Mouse (Mus musculus) limb, embryonic 10.5 days (tissue): ENCODE measurements around the gene Kazn. TPM values are rescaled to one million over a fixed set of nuclear protein-coding genes. Genes with fewer than 3 reads are reported as not detected.
A peak's percentile ranks its signal among the peaks of the same experiment; 100 is the strongest.

ENCODE experiments used
- DNase-seq: peaks from one replicate; pipeline ENCODE4 v3.0.0-alpha.2; 2017; ENCODE audit warnings: low spot score
- H3K27ac ChIP-seq: fragments of 300-500 bp; sonication (generic); 2 replicates; pipeline ENCODE4 v1.5.1; 2016; ENCODE audit warnings: mild to moderate bottlenecking
- H3K27me3 ChIP-seq: fragments of 300-500 bp; sonication (generic); 2 replicates; pipeline ENCODE4 v1.6.1; 2016; ENCODE audit warnings: low read depth, mild to moderate bottlenecking; ENCODE audit not compliant: poor library complexity, severe bottlenecking
- H3K36me3 ChIP-seq: fragments of 300-500 bp; sonication (generic); 2 replicates; pipeline ENCODE4 v1.6.1; 2016; ENCODE audit warnings: mild to moderate bottlenecking, moderate library complexity
- H3K4me1 ChIP-seq: fragments of 300-500 bp; sonication (generic); 2 replicates; pipeline ENCODE4 v1.6.1; 2016
- H3K4me3 ChIP-seq: fragments of 300-500 bp; sonication (generic); 2 replicates; pipeline ENCODE4 v1.5.1; 2016; ENCODE audit warnings: mild to moderate bottlenecking, moderate library complexity
- H3K9me3 ChIP-seq: fragments of 300-500 bp; sonication (generic); replicated peaks from 2 replicates; pipeline ENCODE4 v1.6.1; 2016; ENCODE audit warnings: mild to moderate bottlenecking
- WGBS: fragments of 180-500 bp; shearing (Covaris S2); methylation state at CpG from one replicate; pipeline ENCODE4 v1.1.7; 2016; 5-methylcytosine and 5-hydroxymethylcytosine counted together
- polyA plus RNA-seq: library from polyadenylated mRNA; unstranded; fragments of >200 nt; fragmentation: Nextera tagmentation; extraction: Ambion mirVana; gene quantifications from 2 replicates; pipeline ENCODE4 v1.2.1, GENCODE M21; 2016

Gene Kazn
- polyA plus RNA-seq, 1 experiment from 2014 or later = 9.3 TPM

DNA sequence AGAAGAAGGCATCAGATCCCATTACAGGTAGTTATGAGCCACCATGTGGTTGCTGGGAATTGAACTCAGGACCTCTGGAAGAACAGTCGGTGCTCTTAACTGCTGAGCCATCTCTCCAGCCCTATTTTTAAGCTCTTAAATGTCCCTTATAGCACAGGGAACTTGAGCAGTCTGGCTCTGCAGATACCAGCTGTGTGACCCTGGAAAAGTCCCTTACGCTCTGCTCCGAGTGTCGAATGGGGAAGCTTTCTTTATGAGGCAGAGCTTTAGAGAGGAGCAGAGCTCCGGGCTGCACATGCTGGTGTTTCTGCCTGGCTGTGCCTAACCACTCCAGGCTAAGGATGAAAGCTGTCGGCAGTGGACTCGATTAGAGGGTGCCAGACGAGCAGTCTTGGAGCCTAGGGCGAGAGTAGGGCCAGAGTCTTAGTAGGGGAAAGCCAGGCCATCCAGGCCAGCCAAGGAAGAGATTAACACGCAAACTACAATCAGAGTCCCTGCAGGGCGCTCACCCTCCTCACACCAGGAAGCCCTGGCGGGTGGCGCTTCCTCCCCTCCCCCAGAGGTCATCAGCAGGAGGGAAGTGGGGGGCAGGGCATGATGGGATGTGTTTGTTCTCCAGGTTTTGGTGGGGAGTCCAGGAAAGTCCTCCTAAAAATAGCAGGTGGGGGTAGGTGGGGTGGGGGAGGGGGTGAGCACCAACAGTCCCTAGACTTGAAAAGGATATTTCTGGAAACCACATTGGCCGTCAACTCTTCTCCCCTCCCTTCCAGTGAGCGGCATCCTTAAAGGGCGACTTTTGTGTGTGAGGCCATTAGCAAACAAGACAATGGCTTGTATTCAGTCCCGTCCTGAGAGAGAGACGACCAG lies 73.1 kb downstream of the Kazn start:
- Histone ChIP-seq H3K27me3 (no peaks in the 10 kb centered on the region), H3K9me3 (0 out of 2 replicates have a peak, but pooled peaks cover 2% of the 10 kb centered on the region), H3K27ac (peak overlapping the region; percentile 71), H3K36me3 (peaks cover 17% of the 10 kb centered on the region), H3K4me1 (peaks cover 33% of the 10 kb centered on the region), H3K4me3 (0 out of 2 replicates have a peak overlapping the region, but pooled peaks have one; percentile 13)
- no peak for DNase-seq
- WGBS = 9% methylated on average over 18 of the region's 18 CpGs

DNA sequence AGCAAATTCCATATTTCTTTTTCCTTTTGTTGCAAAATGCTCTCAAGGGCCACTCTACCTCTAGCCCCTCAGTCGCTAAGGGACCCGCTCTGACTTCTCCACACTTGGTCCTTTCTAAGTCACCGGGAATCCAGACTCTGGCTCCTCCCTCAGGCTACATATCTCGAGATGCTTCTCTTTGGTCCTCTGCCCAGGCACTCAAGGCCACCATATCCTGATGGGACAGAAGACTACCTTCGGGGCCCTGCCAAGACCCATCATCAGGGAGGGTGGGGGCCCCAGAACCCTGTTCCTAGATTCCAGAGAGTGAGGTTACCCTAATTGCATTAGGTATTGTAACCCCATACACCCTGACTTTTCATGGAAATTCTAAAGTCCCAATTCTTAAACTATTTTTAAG lies 73.8 kb downstream of the Kazn start:
- Histone ChIP-seq H3K9me3 (0 out of 2 replicates have a peak, but pooled peaks cover 2% of the 10 kb centered on the region), H3K4me3 (no peak overlapping the region), H3K36me3 (peaks cover 17% of the 10 kb centered on the region), H3K27ac (no peak overlapping the region), H3K27me3 (no peaks in the 10 kb centered on the region), H3K4me1 (peaks cover 33% of the 10 kb centered on the region)
- no peak for DNase-seq
- 49% methylated on average over 5 of the region's 5 CpGs for WGBS

DNA sequence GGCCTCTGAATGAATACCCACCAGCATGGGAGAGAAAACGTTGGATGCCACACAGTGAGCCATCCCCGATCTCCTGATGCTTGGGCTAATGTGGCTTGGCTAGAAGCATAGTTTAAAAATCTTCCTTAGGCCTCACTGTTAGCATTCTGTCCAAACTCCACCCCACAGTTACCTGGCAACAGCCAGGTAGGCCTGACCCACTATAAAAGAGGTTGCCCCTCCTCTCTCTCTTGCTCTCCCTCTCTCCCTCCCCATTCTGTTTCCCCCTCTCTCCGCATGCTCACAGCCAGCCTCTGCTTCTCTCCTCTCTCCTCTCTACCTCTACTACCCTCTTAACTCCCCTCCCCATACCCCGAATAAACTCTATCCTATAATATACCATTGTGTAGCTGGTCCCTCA lies 74.8 kb downstream of the Kazn start:
- Histone ChIP-seq H3K27ac (no peak overlapping the region), H3K27me3 (no peaks in the 10 kb centered on the region), H3K4me3 (no peak overlapping the region), H3K36me3 (peaks cover 20% of the 10 kb centered on the region), H3K9me3 (0 out of 2 replicates have a peak, but pooled peaks cover 2% of the 10 kb centered on the region), H3K4me1 (peaks cover 33% of the 10 kb centered on the region)
- no peak for DNase-seq
- 57% methylated on average over 4 of the region's 4 CpGs for WGBS

DNA sequence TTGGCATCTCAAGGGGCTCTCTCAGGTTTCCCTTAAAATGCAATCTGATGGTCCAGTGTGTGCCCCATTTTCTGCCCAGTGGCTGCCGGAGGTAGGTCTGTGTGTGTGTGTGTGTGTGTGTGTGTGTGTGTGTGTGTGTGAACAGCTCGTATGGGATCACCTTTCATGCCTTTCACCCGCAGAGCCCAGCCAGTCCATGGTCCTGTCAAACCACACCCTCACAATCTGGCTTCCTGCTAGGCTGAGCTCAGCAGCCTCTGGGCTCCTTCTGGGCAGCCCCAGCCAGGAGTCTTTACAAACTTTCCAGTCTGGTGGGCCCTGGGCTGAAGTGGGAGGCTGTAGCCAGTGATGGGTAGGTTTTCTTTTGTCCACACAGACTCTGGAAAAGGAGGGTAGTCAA lies 75.3 kb downstream of the Kazn start:
- H3K4me1 ChIP-seq = peaks cover 32% of the 10 kb centered on the region
- DNase-seq = no peak
- no peak overlapping the region; the same call in 1 of the 2 replicates for H3K27ac ChIP-seq
- H3K36me3 ChIP-seq = peaks cover 21% of the 10 kb centered on the region
- 47% methylated on average over 3 of the region's 3 CpGs for WGBS
- H3K4me3 ChIP-seq = no peak overlapping the region
- H3K9me3 ChIP-seq = 0 out of 2 replicates have a peak, but pooled peaks cover 2% of the 10 kb centered on the region
- no peaks in the 10 kb centered on the region for H3K27me3 ChIP-seq

DNA sequence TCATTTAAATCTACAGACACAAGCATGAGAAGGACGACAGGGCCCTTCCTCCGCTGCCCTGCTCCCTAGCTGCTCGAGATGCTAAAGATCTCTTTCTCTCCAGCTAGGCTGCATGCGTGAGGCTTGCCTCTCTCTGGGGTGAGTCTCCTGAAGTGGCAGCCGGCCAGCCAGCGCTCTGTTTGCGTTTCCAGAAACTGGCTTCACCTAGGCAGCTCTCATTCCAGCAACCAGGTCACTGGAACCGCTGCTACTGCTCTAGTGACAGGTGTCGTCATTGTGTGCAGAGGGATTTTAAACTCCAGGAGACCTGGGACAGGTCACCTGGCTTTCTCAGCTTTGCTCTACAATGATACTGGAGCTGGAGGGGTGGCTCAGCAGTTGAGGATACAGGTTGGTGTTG lies 76.5 kb downstream of the Kazn start:
- no peak for DNase-seq
- peaks cover 22% of the 10 kb centered on the region for H3K36me3 ChIP-seq
- WGBS = 92% methylated on average over 9 of the region's 9 CpGs
- H3K4me3 ChIP-seq = no peak overlapping the region
- 0 out of 2 replicates have a peak, but pooled peaks cover 2% of the 10 kb centered on the region for H3K9me3 ChIP-seq
- H3K27me3 ChIP-seq = no peaks in the 10 kb centered on the region
- peaks cover 32% of the 10 kb centered on the region for H3K4me1 ChIP-seq
- H3K27ac ChIP-seq = no peak overlapping the region

DNA sequence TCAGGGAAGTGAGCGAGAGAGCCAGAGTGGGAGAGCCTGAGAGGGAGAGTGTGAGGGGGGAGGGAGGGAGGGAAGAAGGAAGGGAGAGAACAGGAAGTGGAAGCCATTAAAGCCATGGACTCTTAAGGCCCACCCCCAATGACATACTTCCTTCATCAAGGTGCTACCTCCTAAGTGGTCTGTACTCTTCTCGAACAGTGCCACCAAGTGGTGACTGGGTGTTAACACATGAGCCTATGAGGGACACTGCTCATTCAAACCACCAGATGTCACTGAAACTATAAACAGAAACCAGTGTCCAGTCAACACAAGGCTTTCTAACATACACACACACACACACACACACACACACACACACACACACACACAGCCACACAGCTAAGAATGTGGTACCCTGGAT lies 77.1 kb downstream of the Kazn start:
- WGBS = 100% methylated on average over 2 of the region's 2 CpGs
- peaks cover 31% of the 10 kb centered on the region for H3K4me1 ChIP-seq

DNA sequence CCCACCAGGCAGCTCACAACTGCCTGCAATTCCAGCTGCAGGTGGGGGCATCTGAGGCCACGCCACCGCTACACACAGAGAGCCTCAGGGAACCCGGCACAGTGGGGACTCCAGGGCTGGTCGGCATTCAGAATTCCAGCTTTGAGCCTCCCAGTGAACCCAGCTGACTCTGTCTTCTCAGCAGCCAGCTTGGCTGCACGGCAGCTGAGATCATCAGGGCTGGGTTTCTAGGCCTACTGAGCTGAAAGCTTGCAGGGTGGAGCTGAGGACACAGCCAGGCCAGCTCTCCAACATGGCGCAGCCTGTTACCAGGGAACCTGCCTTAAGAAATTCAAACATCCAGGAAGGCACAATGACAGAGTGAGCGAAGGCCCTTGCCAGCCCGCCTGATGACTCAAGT lies 79.2 kb downstream of the Kazn start:
- H3K4me3 ChIP-seq = no peak overlapping the region
- peaks cover 26% of the 10 kb centered on the region for H3K36me3 ChIP-seq
- 79% methylated on average over 8 of the region's 8 CpGs for WGBS
- no peak overlapping the region for H3K27ac ChIP-seq
- DNase-seq = no peak
- H3K9me3 ChIP-seq = 0 out of 2 replicates have a peak, but pooled peaks cover 2% of the 10 kb centered on the region
- H3K4me1 ChIP-seq = peaks cover 14% of the 10 kb centered on the region
- no peaks in the 10 kb centered on the region for H3K27me3 ChIP-seq

More for the DNA sequence above, 77.1 kb downstream of the Kazn start:
- Histone ChIP-seq H3K36me3 (peaks cover 25% of the 10 kb centered on the region), H3K9me3 (0 out of 2 replicates have a peak, but pooled peaks cover 2% of the 10 kb centered on the region), H3K4me3 (no peak overlapping the region), H3K27me3 (no peaks in the 10 kb centered on the region), H3K27ac (no peak overlapping the region)
- no peak for DNase-seq

DNA sequence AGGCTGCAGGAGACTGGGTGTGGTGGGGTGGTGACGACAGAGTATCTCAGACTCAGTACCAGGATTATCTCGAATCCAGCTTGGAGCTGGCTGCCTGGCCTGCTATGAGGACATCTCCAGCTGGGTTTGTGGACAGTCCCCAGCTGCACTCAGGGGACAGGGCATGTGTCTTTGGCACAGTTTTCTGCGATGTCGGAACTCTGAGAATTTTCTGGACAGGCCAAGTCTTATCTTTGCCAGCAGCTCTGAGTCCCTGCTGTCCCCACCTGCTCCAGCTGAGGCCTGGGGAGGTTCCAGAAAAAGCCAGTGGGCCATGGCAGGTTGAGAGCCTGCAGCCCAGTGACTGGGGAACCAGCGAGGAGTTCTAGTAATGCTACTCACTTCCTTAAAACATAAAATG lies 82.7 kb downstream of the Kazn start:
- Histone ChIP-seq H3K27ac (no peak overlapping the region), H3K27me3 (no peaks in the 10 kb centered on the region), H3K9me3 (no peaks in the 10 kb centered on the region), H3K4me3 (no peak overlapping the region), H3K36me3 (peaks cover 11% of the 10 kb centered on the region), H3K4me1 (peaks cover 14% of the 10 kb centered on the region)
- WGBS = 87% methylated on average over 5 of the region's 5 CpGs
- DNase-seq = no peak

DNA sequence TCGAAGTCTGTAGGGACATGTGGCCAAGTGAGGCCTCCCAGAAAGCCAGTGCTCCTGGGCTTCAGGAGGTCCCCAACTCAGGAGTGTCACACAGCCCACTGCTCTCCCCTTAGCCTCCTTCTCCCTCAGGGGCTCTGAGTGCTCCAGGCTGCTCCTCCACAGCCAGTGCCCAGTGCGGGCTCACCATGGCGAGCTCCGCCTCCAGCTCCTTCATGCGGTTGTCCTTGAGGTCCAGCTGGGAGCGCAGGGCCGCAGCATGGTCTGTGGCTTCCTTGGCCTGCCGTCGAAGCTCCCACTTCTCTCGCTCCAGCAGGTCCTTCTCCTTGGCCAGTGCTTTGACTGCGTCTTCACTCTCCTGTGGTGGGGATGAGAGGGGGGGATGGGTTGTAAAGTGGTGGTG lies 85.0 kb downstream of the Kazn start:
- WGBS = 77% methylated on average over 11 of the region's 11 CpGs
- H3K9me3 ChIP-seq = no peaks in the 10 kb centered on the region
- H3K27ac ChIP-seq = peak overlapping the region; percentile 40; the same call in 1 of the 2 replicates
- no peak for DNase-seq
- 0 out of 2 replicates have a peak, but pooled peaks cover 17% of the 10 kb centered on the region for H3K36me3 ChIP-seq
- peaks cover 11% of the 10 kb centered on the region for H3K4me1 ChIP-seq
- no peaks in the 10 kb centered on the region for H3K27me3 ChIP-seq
- no peak overlapping the region for H3K4me3 ChIP-seq

DNA sequence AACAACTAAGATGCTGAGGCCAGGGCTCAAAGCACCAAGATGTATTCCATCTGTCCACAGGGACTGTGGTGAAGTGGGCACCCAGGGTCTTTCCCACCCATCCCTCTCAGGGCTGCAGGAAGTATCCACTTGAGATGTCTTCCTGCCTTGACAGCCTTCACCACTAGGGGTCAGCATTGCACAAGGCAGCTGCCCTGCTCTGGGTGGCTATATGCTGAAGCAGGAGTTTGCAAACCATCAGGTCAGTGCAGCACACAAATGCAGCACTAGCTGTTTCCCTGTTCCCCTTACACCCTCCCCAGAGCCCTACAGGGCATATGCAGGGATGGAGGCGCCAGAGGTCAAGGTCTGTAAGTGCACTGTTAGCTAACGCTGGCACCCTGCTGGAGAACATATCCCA lies 85.7 kb downstream of the Kazn start:
- peaks cover 22% of the 10 kb centered on the region for H3K36me3 ChIP-seq
- WGBS = 0% methylated on average over 2 of the region's 2 CpGs
- H3K9me3 ChIP-seq = no peaks in the 10 kb centered on the region

DNA sequence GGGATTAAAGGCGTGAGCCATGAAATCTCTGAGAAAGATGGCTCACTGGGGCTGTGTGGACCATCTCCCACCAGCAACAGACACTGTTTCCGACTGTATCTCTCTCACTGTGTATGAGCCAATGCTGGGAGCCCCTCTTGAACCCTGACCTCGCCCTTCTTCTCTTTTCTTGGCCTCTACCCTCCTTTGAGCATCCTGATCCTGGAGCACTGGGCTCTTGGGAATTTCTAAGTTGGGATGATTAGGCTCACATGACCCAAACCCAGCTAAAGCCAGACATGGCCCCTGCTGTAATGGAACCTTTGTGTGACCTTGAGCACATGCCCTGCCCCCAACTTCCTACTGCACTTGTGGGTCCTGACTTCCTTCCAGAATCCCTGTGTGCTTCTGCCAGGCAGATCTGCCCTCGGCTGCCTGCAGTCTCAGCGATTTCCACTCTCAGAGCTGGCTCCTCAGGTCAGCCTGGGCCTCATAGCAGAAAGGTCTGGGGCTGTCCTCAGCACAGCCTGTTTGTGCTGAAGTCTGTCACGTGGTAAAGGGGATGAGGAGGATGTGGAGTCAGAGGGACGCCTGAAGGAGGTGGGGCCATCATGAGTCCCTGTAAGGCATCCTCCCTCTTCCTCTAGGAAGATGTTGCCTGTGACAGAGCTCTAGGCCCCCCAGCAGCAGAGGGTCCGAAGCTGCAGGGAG lies 86.3 kb downstream of the Kazn start:
- H3K4me3 ChIP-seq = no peak overlapping the region
- no peak for DNase-seq
- WGBS = 70% methylated on average over 8 of the region's 8 CpGs
- H3K9me3 ChIP-seq = no peaks in the 10 kb centered on the region
- peaks cover 28% of the 10 kb centered on the region for H3K36me3 ChIP-seq
- H3K4me1 ChIP-seq = peaks cover 11% of the 10 kb centered on the region
- peak overlapping the region; percentile 47; the same call in 1 of the 2 replicates for H3K27ac ChIP-seq
- H3K27me3 ChIP-seq = no peaks in the 10 kb centered on the region

More for the DNA sequence above, 85.7 kb downstream of the Kazn start:
- Histone ChIP-seq H3K27me3 (no peaks in the 10 kb centered on the region), H3K27ac (0 out of 2 replicates have a peak overlapping the region, but pooled peaks have one; percentile 40), H3K4me1 (peaks cover 11% of the 10 kb centered on the region), H3K4me3 (no peak overlapping the region)
- peak; percentile 93 for DNase-seq

DNA sequence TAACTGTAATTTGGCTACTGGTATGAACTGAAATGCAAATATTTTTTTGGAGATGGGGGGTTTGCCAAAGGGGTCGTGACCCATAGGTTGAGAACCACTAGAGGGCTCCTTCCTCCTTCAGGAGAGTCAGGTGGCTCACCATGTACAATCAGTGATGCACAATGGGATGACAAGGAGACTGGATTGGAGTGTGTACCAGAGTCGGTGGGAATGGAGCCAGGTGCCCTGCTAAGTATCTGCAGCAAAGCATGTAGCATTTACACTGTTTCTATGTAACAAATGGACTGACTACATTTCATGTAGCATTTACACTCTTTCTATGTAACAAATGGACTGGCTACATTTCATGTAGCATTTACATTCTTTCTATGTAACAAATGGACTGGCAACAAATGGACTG lies 89.1 kb downstream of the Kazn start:
- Histone ChIP-seq H3K36me3 (peaks cover 44% of the 10 kb centered on the region), H3K4me3 (no peak overlapping the region), H3K27ac (no peak overlapping the region), H3K4me1 (peaks cover 11% of the 10 kb centered on the region), H3K9me3 (no peaks in the 10 kb centered on the region), H3K27me3 (no peaks in the 10 kb centered on the region)
- WGBS = 76% methylated on average over 2 of the region's 2 CpGs
- no peak for DNase-seq

DNA sequence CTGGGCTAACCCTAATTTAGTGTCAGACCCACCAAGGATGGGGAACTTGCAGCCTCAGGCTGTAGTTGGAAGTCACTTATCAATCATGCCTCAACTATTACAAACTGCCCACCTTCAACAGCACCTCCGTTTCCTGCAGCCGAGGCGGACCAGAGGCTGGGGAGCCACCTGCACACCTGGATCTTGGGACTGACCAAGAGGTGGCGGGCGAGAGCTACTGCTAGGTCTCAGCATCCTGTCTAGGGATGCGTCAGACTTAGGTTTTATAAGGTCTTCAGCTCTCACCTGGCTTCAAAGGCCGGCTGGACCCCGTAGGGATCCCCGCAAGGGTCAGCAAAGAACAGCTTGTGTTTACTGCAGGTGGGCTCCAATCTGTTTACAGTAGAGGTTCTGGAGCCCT lies 90.0 kb downstream of the Kazn start:
- Histone ChIP-seq H3K4me1 (peaks cover 11% of the 10 kb centered on the region), H3K4me3 (no peak overlapping the region), H3K27me3 (no peaks in the 10 kb centered on the region), H3K27ac (no peak overlapping the region), H3K36me3 (peaks cover 44% of the 10 kb centered on the region), H3K9me3 (no peaks in the 10 kb centered on the region)
- no peak for DNase-seq
- WGBS = 84% methylated on average over 9 of the region's 9 CpGs
